Mouse (Mus musculus) CH12.LX (cell line): ENCODE data around the gene Stx8. TPM values are rescaled to one million over a fixed set of nuclear protein-coding genes. Genes with fewer than 3 reads are reported as not detected.

Experiments used
- DNase-seq: peaks from one replicate; pipeline ENCODE4 v3.0.0-alpha.2; 2013; ENCODE audit errors: extremely low read depth
- H3K27ac ChIP-seq: 2 replicates; pipeline ENCODE4 v1.5.1; 2012; ENCODE audit warnings: low read depth, mild to moderate bottlenecking, control low read depth, moderate library complexity; ENCODE audit not compliant: insufficient read depth
- H3K27me3 ChIP-seq: replicated peaks from 2 replicates; pipeline ENCODE3; 2012; ENCODE audit warnings: inconsistent platforms
- H3K36me3 ChIP-seq, 2 experiments: replicated peaks in 1 of 2; 2 replicates each; pipeline versions ENCODE3 to v1.6.1; 2012; ENCODE audit warnings: inconsistent platforms in 1 of 2, low read length in 1 of 2, mild to moderate bottlenecking in 1 of 2, mixed read lengths in 1 of 2, moderate library complexity in 1 of 2; ENCODE audit not compliant: control insufficient read depth in 1 of 2, insufficient read depth in 1 of 2
- H3K4me1 ChIP-seq, 2 experiments: 2 replicates each; pipeline ENCODE4 v1.6.1; 2012; ENCODE audit warnings: inconsistent platforms in 1 of 2, moderate library complexity in 1 of 2; ENCODE audit not compliant: insufficient read depth in 2 of 2, control insufficient read depth in 1 of 2
- H3K4me2 ChIP-seq: 2 replicates; pipeline ENCODE4 v1.6.1; 2012; ENCODE audit warnings: low read depth, mild to moderate bottlenecking, control low read depth; ENCODE audit not compliant: poor library complexity, insufficient read depth, severe bottlenecking
- H3K4me3 ChIP-seq, 3 experiments: fragments of 150-350 bp in 1 of 3; sonication (generic) in 1 of 3; replicated peaks in 1 of 3; 2 replicates each; pipeline versions ENCODE3 to v1.5.1; 2011 to 2012; ENCODE audit warnings: low read depth in 2 of 3, low read length in 2 of 3, mild to moderate bottlenecking in 2 of 3, moderate library complexity in 2 of 3, control low read depth in 1 of 3, improper control_type of control experiment in 1 of 3, inconsistent platforms in 1 of 3, mixed read lengths in 1 of 3; ENCODE audit not compliant: poor library complexity in 1 of 3
- H3K79me2 ChIP-seq: replicated peaks from 2 replicates; pipeline ENCODE4 v1.6.1; 2012; ENCODE audit warnings: mild to moderate bottlenecking, moderate library complexity; ENCODE audit not compliant: control insufficient read depth, poor library complexity, insufficient read depth, severe bottlenecking; ENCODE audit errors: extremely low read depth
- H3K9ac ChIP-seq: 2 replicates; pipeline ENCODE4 v1.6.1; 2012; ENCODE audit warnings: low read depth, mild to moderate bottlenecking, control low read depth, moderate library complexity; ENCODE audit not compliant: insufficient read depth
- H3K9me3 ChIP-seq: replicated peaks from 2 replicates; pipeline ENCODE3; 2012; ENCODE audit warnings: low read length, inconsistent platforms, mixed read lengths
- BHLHE40 ChIP-seq: IDR thresholded peaks from 2 replicates; pipeline ENCODE4 v1.6.1; 2011; ENCODE audit warnings: mild to moderate bottlenecking, low read depth, low read length, improper control_type of control experiment
- CHD1 ChIP-seq: IDR thresholded peaks from 2 replicates; pipeline ENCODE4 v1.6.1; 2012; ENCODE audit warnings: low read depth, low read length, improper control_type of control experiment, inconsistent platforms
- CHD2 ChIP-seq: IDR thresholded peaks from 2 replicates; pipeline ENCODE4 v1.6.1; 2011; ENCODE audit warnings: low read length, improper control_type of control experiment
- ELF1 ChIP-seq: IDR thresholded peaks from 2 replicates; pipeline ENCODE4 v1.6.1; 2014; ENCODE audit warnings: low read depth, mild to moderate bottlenecking, inconsistent platforms, low read length, improper control_type of control experiment
- EP300 ChIP-seq: IDR thresholded peaks from 2 replicates; pipeline ENCODE4 v1.6.1; 2011; ENCODE audit warnings: low read length, improper control_type of control experiment
- GABPA ChIP-seq: IDR thresholded peaks from 2 replicates; pipeline ENCODE4 v1.6.1; 2012; ENCODE audit warnings: low read depth, low read length, improper control_type of control experiment, inconsistent platforms; ENCODE audit not compliant: insufficient replicate concordance
- IRF4 ChIP-seq: IDR thresholded peaks from 2 replicates; pipeline ENCODE4 v1.6.1; 2014; ENCODE audit warnings: low read depth, mild to moderate bottlenecking, inconsistent platforms, low read length, improper control_type of control experiment
- JUND ChIP-seq: conservative IDR thresholded peaks from 2 replicates; pipeline ENCODE4 v1.6.1; 2011; ENCODE audit warnings: low read depth, low read length, improper control_type of control experiment
- KAT2A ChIP-seq: IDR thresholded peaks from 2 replicates; pipeline ENCODE4 v1.6.1; 2012; ENCODE audit warnings: low read length, improper control_type of control experiment, inconsistent platforms; ENCODE audit not compliant: insufficient replicate concordance
- MAFK ChIP-seq: IDR thresholded peaks from 2 replicates; pipeline ENCODE4 v1.6.1; 2011; ENCODE audit warnings: low read length, improper control_type of control experiment; ENCODE audit not compliant: insufficient replicate concordance
- MEF2A ChIP-seq: IDR thresholded peaks from 2 replicates; pipeline ENCODE4 v1.6.1; 2014; ENCODE audit warnings: low read depth, mild to moderate bottlenecking, inconsistent platforms, low read length, improper control_type of control experiment, borderline replicate concordance
- MYC ChIP-seq: IDR thresholded peaks from 2 replicates; pipeline ENCODE4 v1.6.1; 2011; ENCODE audit warnings: low read depth, mild to moderate bottlenecking, improper control_type of control experiment, low read length
- POLR2A ChIP-seq: IDR thresholded peaks from 2 replicates; pipeline ENCODE4 v1.6.1; 2011; ENCODE audit warnings: low read depth, mild to moderate bottlenecking, improper control_type of control experiment, low read length
- SIN3A ChIP-seq: IDR thresholded peaks from 2 replicates; pipeline ENCODE4 v1.6.1; 2012; ENCODE audit warnings: low read length, improper control_type of control experiment, inconsistent platforms
- USF1 ChIP-seq: IDR thresholded peaks from 2 replicates; pipeline ENCODE4 v1.6.1; 2014; ENCODE audit warnings: low read depth, mild to moderate bottlenecking, inconsistent platforms, low read length, improper control_type of control experiment
- ZKSCAN1 ChIP-seq: IDR thresholded peaks from 2 replicates; pipeline ENCODE4 v1.6.1; 2012; ENCODE audit warnings: low read depth, inconsistent platforms, low read length, improper control_type of control experiment, borderline replicate concordance
- dilution Hi-C: fragments of 300-500 bp; cut with MboI; formaldehyde crosslinking; loops from 2 replicates; pipeline ENCODE4 v1.14.3; 2020; ENCODE audit warnings: low sequenced_read_pairs; ENCODE audit not compliant: extremely low pct_unique_long_range_greater_than_20kb, extremely low pct_ligation_motif_present
- in situ Hi-C: fragments of 300-500 bp; cut with MboI; formaldehyde crosslinking; loops from 3 replicates; pipeline ENCODE4 v1.14.3; 2019; ENCODE audit warnings: low sequenced_read_pairs, low pct_ligation_motif_present, low pct_unique_long_range_greater_than_20kb, mixed read lengths
- polyA plus RNA-seq: library from polyadenylated mRNA; unstranded; fragments of >175 nt; gene quantifications from 2 replicates; pipeline ENCODE4 v1.2.1, GENCODE M21; 2012; ENCODE audit warnings: low read depth; ENCODE audit not compliant: insufficient read length
- total RNA-seq, 2 experiments: library from RNA; depleted of rRNA; stranded (reverse); fragments of 300-350 nt in 1 of 2; fragments of >200 nt in 1 of 2; gene quantifications; 2 replicates each; pipeline ENCODE4 v1.2.3; 2012 to 2014

Gene Stx8
- total and polyA plus RNA-seq, 3 experiments = 31.8 to 57.9 (median 35.2) TPM

- dilution Hi-C loops = no loop called here
These were observed 68.4 kb downstream of the Stx8 start for GRCm38 (mm10) chr11:68034422-68034821.

GRCm38 (mm10) chr11:68035303-68035891, 69.4 kb downstream of the Stx8 start:
- in situ Hi-C loops = no loop called here
- Histone ChIP-seq H3K36me3 (peaks cover 0 to 44% of the 10 kb centered on the region in 2 experiments), H3K9me3 (no peaks in the 10 kb centered on the region), H3K27me3 (no peaks in the 10 kb centered on the region), H3K27ac (no peak overlapping the region), H3K9ac (no peak overlapping the region), H3K4me1 (peaks cover 0 to 16% of the 10 kb centered on the region in 2 experiments; a peak in 2 of 4 replicates), H3K79me2 (no peaks in the 10 kb centered on the region), H3K4me3 (no peak overlapping the region), H3K4me2 (no peak overlapping the region)
- dilution Hi-C loops = no loop called here
- TF ChIP-seq JUND = no peak
- no peak for TF ChIP-seq USF1
- TF ChIP-seq BHLHE40 = no peak
- TF ChIP-seq ZKSCAN1 = no peak
- TF ChIP-seq CHD2 = no peak
- TF ChIP-seq MEF2A = no peak
- TF ChIP-seq POLR2A = no peak
- DNase-seq = no peak

More at GRCm38 (mm10) chr11:68034422-68034821, 68.4 kb downstream of the Stx8 start:
- H3K79me2 ChIP-seq = no peaks in the 10 kb centered on the region
- H3K4me1 ChIP-seq = peaks cover 0 to 18% of the 10 kb centered on the region in 2 experiments; a peak in 2 of 4 replicates
- no peak overlapping the region for H3K9ac ChIP-seq
- no peak overlapping the region for H3K4me2 ChIP-seq
- DNase-seq = no peak
- no peak overlapping the region for H3K4me3 ChIP-seq
- TF ChIP-seq IRF4 (no peak), MEF2A (no peak), MAFK (no peak), MYC (no peak), CHD2 (no peak), KAT2A (no peak), JUND (no peak), CHD1 (no peak), SIN3A (no peak), ELF1 (no peak), USF1 (no peak), EP300 (no peak), GABPA (no peak)
- in situ Hi-C loops = no loop called here
- no peak overlapping the region for H3K27ac ChIP-seq
- H3K9me3 ChIP-seq = no peaks in the 10 kb centered on the region
- H3K27me3 ChIP-seq = no peaks in the 10 kb centered on the region
- H3K36me3 ChIP-seq = peaks cover 0 to 44% of the 10 kb centered on the region in 2 experiments
